Mouse (Mus musculus) spleen, adult 2 months (tissue): ENCODE measurements around the gene Cep164.

Experiments
- CTCF ChIP-seq: fragments of 200-500 bp; IDR thresholded peaks from 2 replicates; pipeline ENCODE4 v1.5.1; 2011; ENCODE audit warnings: mild to moderate bottlenecking, inconsistent platforms; ENCODE audit not compliant: insufficient read depth, insufficient read length, insufficient replicate concordance; ENCODE audit errors: extremely low read depth
- POLR2A ChIP-seq: fragments of 200-500 bp; IDR thresholded peaks from 2 replicates; pipeline ENCODE4 v1.6.1; 2011; ENCODE audit warnings: low read depth, low read length, inconsistent platforms

GRCm38 (mm10) chr9:45719997-45720396 lies 108.5 kb downstream of the Cep164 start:
- TF ChIP-seq CTCF (no peak), POLR2A (no peak)
